Mouse (Mus musculus) c-Kit-positive CD71-negative TER-119-negative erythroid progenitor cells, embryonic 14.5 days (primary cell): ENCODE measurements at regions not wholly inside any gene's neighbourhood (a gene's known extent, or its start where the extent isn't known, plus 50 kb on each side); places are given as distances from the start of the nearest gene placed in this dataset.

Experiments used
- DNase-seq: peaks from one replicate; pipeline ENCODE4 v3.0.0-alpha.2; 2013; ENCODE audit warnings: low read depth

- DNase-seq, result no peak
Observed at GRCm38 (mm10) chr12:15741219-15741618, 75.5 kb downstream of the Trib2 start.

GRCm38 (mm10) chr12:15738989-15739388 lies 77.7 kb downstream of the Trib2 start:
- DNase-seq, result no peak

GRCm38 (mm10) chr12:15731261-15731660 lies 85.5 kb downstream of the Trib2 start:
- DNase-seq, result no peak

- DNase-seq, result no peak
Observed at GRCm38 (mm10) chr12:15729696-15730095, 87.0 kb downstream of the Trib2 start.

GRCm38 (mm10) chr12:15723529-15723928 lies 93.2 kb downstream of the Trib2 start:
- no peak for DNase-seq

- no peak for DNase-seq
Observed at GRCm38 (mm10) chr12:15722161-15722560, 94.6 kb downstream of the Trib2 start.

- no peak for DNase-seq
Observed at GRCm38 (mm10) chr12:15720171-15720570, 96.6 kb downstream of the Trib2 start.

- no peak for DNase-seq
Observed at GRCm38 (mm10) chr12:15718827-15719226, 97.9 kb downstream of the Trib2 start.

- no peak for DNase-seq
Observed at GRCm38 (mm10) chr12:15717989-15718388, 98.7 kb downstream of the Trib2 start.

- no peak for DNase-seq
Observed at GRCm38 (mm10) chr12:15717342-15717741, 99.4 kb downstream of the Trib2 start.

- DNase-seq, result no peak
Observed at GRCm38 (mm10) chr12:15713623-15714022, 103.1 kb downstream of the Trib2 start.

GRCm38 (mm10) chr12:15707570-15708095 lies 109.1 kb downstream of the Trib2 start:
- DNase-seq, result no peak

- no peak for DNase-seq
Observed at GRCm38 (mm10) chr12:15704412-15704811, 112.3 kb downstream of the Trib2 start.

GRCm38 (mm10) chr12:15702137-15702536 lies 114.6 kb downstream of the Trib2 start:
- DNase-seq, result no peak

GRCm38 (mm10) chr12:15698829-15699228 lies 117.9 kb downstream of the Trib2 start:
- DNase-seq, result no peak

GRCm38 (mm10) chr12:15698042-15698771 lies 118.5 kb downstream of the Trib2 start:
- no peak for DNase-seq

- DNase-seq, result no peak
Observed at GRCm38 (mm10) chr12:15688342-15688741, 128.4 kb downstream of the Trib2 start.

GRCm38 (mm10) chr12:15684311-15684710 lies 132.4 kb downstream of the Trib2 start:
- DNase-seq, result no peak

- no peak for DNase-seq
Observed at GRCm38 (mm10) chr12:15681678-15682355, 134.9 kb downstream of the Trib2 start.

- DNase-seq, result no peak
Observed at GRCm38 (mm10) chr12:15676127-15676526, 140.6 kb downstream of the Trib2 start.

GRCm38 (mm10) chr12:15659755-15660154 lies 157.0 kb downstream of the Trib2 start:
- DNase-seq, result no peak

- DNase-seq, result no peak
Observed at GRCm38 (mm10) chr12:15659332-15659731, 157.4 kb downstream of the Trib2 start.

- DNase-seq, result no peak
Observed at GRCm38 (mm10) chr12:15657748-15658251, 158.9 kb downstream of the Trib2 start.
